Mouse (Mus musculus) WW6 (cell line): ENCODE results near the gene Gm37240.
A peak's percentile ranks its signal among the peaks of the same experiment; 100 is the strongest.

Experiments
- DNase-seq: peaks from one replicate; pipeline ENCODE4 v3.0.0-alpha.2; 2013; ENCODE audit warnings: low read depth, low spot score

Gm37240 gene

GRCm38 (mm10) chr3:84715073-84715768 lies 1172.1 kb downstream of the Gm37240 start:
- no peak for DNase-seq

DNA sequence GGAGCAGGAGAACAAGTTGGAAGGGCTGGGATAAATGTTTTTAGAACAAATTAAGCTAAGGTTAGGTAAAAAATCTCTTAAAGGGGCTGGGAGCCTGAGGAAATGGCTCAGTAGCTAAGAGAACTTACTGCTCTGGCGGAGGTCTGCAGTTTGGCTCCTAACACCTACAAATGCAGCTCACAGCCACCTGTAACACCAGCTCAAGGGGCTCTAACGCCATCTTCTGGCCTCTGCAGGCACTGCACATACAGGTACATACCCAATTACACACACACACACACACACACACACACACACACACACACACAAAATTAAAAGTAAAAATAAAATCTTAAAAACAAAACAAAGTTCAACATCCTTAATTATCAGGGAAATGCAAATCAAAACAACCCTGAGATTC lies 1174.4 kb downstream of the Gm37240 start:
- no peak for DNase-seq

GRCm38 (mm10) chr3:84710723-84711122 lies 1176.6 kb downstream of the Gm37240 start:
- DNase-seq = no peak

GRCm38 (mm10) chr3:84709967-84710366 lies 1177.4 kb downstream of the Gm37240 start:
- DNase-seq = no peak

- no peak for DNase-seq
Observed at GRCm38 (mm10) chr3:84709100-84709499, 1178.2 kb downstream of the Gm37240 start.

DNA sequence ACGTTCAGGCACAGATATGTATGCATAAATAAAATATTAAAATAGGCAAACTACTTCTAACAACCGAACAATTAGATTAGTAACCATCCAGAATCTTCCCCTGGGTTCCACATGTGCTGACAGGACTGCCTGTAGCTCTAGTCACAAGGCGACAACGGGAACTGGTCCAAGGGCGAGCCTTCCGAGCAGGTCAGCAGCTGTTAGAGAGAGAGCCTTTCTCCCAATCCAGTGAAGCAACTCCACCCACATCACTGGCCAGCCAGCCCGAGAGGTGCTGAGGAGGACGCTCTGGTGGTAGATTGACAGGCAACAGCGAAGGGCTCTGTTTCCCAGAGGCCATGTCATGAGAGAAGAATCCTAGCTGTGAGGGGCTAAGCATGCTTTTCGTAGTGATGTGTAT lies 1178.8 kb downstream of the Gm37240 start:
- DNase-seq = no peak

GRCm38 (mm10) chr3:84705224-84705623 lies 1182.1 kb downstream of the Gm37240 start:
- no peak for DNase-seq

- DNase-seq = no peak
Observed at GRCm38 (mm10) chr3:84703083-84703810, 1184.1 kb downstream of the Gm37240 start.

DNA sequence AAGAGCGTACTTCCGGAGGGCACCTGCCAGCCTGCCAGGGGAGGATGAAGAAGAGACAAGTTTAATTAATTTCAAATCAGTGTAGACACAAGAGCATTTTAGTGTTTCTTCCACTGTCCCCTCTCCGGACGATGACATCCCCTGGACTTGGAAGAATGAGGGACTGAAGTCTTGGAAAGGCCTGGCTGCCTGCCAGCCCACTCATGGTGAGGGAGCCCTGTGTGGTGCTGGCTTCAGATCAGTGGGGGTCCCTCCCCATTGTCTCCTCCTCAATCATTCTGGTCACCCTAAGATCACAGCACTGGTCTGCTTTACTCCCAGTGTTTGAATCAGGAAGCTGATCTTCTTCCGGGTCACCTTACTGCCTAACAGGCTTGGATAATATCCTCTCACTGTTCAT lies 1185.4 kb downstream of the Gm37240 start:
- DNase-seq = no peak

- DNase-seq = no peak
Observed at GRCm38 (mm10) chr3:84701509-84701908, 1185.8 kb downstream of the Gm37240 start.

- DNase-seq = peak; percentile 29
Observed at GRCm38 (mm10) chr3:84696428-84696917, 1190.8 kb downstream of the Gm37240 start.

GRCm38 (mm10) chr3:84695867-84696361 lies 1191.4 kb downstream of the Gm37240 start:
- no peak for DNase-seq

GRCm38 (mm10) chr3:84695418-84695817 lies 1191.9 kb downstream of the Gm37240 start:
- DNase-seq = no peak

DNA sequence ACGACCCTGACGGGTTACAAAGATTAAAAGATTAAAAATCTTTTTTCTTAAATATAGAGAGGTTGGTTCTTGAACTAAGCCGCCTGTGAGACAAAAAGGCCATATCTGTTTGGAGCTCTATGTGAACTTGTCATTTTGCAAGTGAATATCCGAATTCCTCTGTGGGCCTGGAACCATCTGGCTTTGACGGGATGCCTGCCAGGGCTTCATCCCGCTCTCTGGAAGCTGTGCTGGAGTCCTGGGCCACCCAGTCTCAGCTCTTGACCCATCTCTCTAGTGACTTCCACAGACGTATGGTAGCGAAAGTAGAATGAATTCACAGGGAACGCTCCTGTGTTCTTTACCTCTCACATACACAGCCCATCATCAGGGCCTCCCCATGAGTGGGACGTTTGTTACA lies 1193.4 kb downstream of the Gm37240 start:
- DNase-seq = no peak

GRCm38 (mm10) chr3:84692647-84693199 lies 1194.6 kb downstream of the Gm37240 start:
- no peak for DNase-seq

DNA sequence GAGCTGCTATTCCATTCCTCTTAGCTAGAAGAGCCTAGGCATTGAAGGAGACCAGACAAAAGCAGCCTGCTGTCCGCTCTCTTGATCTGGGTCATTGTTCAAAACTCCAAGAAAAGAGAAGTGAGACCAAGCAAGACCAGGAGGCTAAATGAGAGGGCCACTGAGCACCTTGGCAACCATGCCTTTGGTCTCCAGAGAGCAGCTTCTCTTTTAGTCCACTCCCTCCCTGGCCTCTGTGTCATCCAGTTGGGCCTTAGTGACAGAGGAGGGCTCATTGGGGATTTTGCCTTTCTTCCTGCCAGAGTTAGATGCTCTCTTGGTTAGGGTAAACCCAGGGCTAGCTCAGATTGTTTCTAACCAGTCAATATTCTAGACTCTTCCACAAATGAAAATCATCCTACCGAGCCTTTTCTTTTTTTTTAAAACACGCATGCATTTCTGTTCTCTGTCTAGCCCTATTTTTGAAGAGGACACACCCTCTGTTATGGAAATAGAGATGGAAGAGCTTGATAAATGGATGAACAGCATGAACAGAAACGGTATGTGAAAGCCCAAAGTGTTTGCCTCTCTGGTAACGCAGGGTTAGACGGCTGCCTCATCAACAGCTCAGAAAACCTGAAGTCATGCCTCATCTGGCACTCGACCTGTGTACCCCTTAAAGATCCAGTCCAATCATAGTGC lies 1197.1 kb downstream of the Gm37240 start:
- DNase-seq = no peak

DNA sequence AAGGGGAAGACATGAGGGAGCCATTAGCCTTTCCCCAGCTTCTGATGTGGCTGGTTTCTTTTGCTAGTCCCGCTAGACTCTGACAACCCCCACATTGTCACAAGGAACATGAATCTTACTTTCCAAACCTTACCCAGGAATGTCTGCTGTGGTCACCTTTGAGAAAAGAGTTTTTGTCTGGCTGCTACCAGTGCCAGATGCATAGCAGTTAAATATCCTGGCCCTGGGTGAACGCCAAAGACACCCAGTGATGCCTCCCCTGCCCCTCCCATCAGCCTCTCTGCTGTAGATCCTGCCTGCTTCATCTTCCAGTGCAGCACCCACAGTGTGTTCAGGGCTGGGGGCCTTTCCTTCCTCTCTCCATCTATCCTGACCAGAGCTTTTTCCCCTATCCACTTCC lies 1197.7 kb downstream of the Gm37240 start:
- DNase-seq = no peak

- no peak for DNase-seq
Observed at GRCm38 (mm10) chr3:84688176-84688575, 1199.1 kb downstream of the Gm37240 start.

- DNase-seq = no peak
Observed at GRCm38 (mm10) chr3:84687488-84687846, 1199.9 kb downstream of the Gm37240 start.

DNA sequence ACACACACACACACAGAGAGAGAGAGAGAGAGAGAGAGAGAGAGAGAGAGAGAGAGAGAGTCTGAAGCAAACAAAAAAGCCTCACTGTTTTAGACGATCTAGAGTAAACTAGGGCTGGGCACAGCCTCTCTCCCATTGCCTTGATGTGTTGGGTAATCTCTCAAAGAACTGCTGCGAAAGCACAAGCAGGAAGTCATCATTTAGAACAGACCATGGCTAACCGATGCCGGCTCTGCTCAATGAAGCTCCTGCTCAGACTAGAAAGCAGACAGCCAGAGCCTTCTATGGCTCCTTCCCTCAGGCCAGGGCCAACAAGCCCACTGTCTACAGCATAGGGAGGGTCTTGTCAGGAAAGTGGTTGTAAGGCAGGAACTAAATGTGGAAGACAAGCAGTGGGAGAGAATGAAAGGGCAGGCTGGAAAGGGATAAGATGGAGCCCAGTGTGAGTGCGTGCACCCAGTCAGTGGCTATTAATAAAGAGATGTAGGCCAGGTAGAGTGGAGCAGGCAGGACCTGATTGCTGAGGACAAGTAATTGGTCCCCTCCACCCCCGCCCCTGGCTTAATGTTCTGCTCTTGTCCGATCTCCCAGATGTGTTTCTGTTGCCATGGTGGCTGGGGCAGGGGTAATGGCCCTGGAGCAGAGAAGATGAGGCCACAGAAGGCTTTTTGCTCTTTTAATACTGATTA lies 1200.4 kb downstream of the Gm37240 start:
- no peak for DNase-seq

DNA sequence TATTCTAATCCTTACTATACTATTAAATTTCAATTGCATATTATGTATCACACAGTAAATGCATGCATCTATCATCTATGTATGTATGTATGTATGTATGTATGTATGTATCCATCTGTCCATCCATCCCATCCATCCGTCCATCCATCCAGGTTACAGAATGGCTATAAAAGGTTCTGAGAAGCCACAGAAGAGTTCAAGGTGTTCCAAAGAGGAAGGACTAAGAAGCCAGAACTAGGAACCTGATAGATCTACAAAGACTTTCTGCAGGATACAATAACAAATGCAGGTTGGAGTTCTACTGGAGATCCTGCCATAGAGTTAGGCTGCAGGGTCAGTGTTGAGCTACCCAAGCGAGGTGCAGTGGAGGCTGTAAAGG lies 1201.0 kb downstream of the Gm37240 start:
- no peak for DNase-seq
